Mouse (Mus musculus) CH12.LX (cell line): ENCODE results near the gene Ap5b1.

ENCODE experiments used
- CTCF ChIP-seq, 2 experiments: IDR thresholded peaks in 1 of 2; conservative IDR thresholded peaks in 1 of 2; 2 replicates each; pipeline ENCODE4 v1.5.1; 2011 to 2012; ENCODE audit warnings: low read depth in 2 of 2, low read length in 2 of 2, improper control_type of control experiment in 1 of 2, inconsistent platforms in 1 of 2, mild to moderate bottlenecking in 1 of 2, moderate library complexity in 1 of 2
- E2F4 ChIP-seq: IDR thresholded peaks from 2 replicates; pipeline ENCODE4 v1.6.1; 2011; ENCODE audit warnings: low read depth, low read length, improper control_type of control experiment; ENCODE audit not compliant: insufficient replicate concordance
- NELFE ChIP-seq: IDR thresholded peaks from 2 replicates; pipeline ENCODE4 v1.6.1; 2011; ENCODE audit warnings: low read depth, low read length, improper control_type of control experiment
- USF1 ChIP-seq: IDR thresholded peaks from 2 replicates; pipeline ENCODE4 v1.6.1; 2014; ENCODE audit warnings: low read depth, mild to moderate bottlenecking, inconsistent platforms, low read length, improper control_type of control experiment

DNA sequence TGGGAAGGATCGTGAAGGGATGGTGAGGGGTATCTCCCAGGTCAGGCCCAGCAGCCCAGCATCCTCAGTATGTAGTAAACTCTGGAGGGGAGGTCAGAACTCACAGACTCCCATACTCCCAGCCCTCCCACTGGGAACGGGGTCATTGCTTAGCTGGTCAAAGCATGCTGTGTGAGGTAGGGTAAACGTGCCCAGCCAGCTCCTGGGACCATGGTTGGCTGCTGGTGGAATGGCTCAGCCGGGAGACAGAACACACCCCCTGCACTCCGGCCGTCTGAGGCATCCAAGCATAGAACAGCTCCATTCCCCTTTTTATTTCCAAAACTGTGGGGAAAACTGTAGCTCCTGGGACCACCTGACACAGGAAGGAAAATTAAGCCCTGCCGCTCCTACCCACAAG is 9.7 kb upstream of the Ap5b1 start:
- TF ChIP-seq E2F4, result no peak
- TF ChIP-seq CTCF (conservative IDR thresholded peaks at IDR 0.05 in 1 of 2, IDR thresholded peaks at IDR 0.05 in 1 of 2; ENCODE audit: low read depth in 2 of 2, low read length in 2 of 2), result no peak
- no peak for TF ChIP-seq USF1
- TF ChIP-seq NELFE, result no peak
